Mouse (Mus musculus) liver, embryonic 14.5 days (tissue): ENCODE data around the gene Ugp2. TPM values are rescaled to one million over a fixed set of nuclear protein-coding genes. Genes with fewer than 3 reads are reported as not detected.

Experiments
- ATAC-seq: fragments of 200-750 bp; cut with Nextera tagmentation; 2 replicates; pipeline ENCODE4 v1.8.0; 2017; ENCODE audit warnings: moderate number of reproducible peaks, mild to moderate bottlenecking, moderate library complexity; ENCODE audit not compliant: insufficient read depth
- DNase-seq, 3 experiments: peaks; one replicate each; pipeline ENCODE4 v3.0.0-alpha.2; 2012 to 2013; ENCODE audit warnings: low read depth in 3 of 3, low spot score in 3 of 3
- H3K27ac ChIP-seq: fragments of 300-500 bp; sonication (generic); 2 replicates; pipeline ENCODE4 v1.5.1; 2014; ENCODE audit warnings: moderate library complexity, mild to moderate bottlenecking, control low read depth, inconsistent platforms
- H3K27me3 ChIP-seq: fragments of 300-500 bp; sonication (generic); 2 replicates; pipeline ENCODE4 v1.6.1; 2014; ENCODE audit warnings: mild to moderate bottlenecking, low read length, moderate library complexity; ENCODE audit not compliant: control insufficient read depth, insufficient read depth
- H3K36me3 ChIP-seq: fragments of 300-500 bp; sonication (generic); replicated peaks from 2 replicates; pipeline ENCODE4 v1.6.1; 2014; ENCODE audit warnings: low read depth; ENCODE audit not compliant: control insufficient read depth, insufficient read depth
- H3K4me1 ChIP-seq, 2 experiments: fragments of 200-500 bp in 1 of 2; fragments of 300-500 bp in 1 of 2; sonication (generic) in 1 of 2; replicated peaks; 2 replicates each; pipeline ENCODE4 v1.6.1; 2012 to 2014; ENCODE audit warnings: antibody characterized with exemption in 1 of 2, inconsistent platforms in 1 of 2, low read length in 1 of 2; ENCODE audit not compliant: control insufficient read depth in 2 of 2, insufficient read depth in 2 of 2
- H3K4me2 ChIP-seq: fragments of 300-500 bp; sonication (generic); 2 replicates; pipeline ENCODE4 v1.6.1; 2014; ENCODE audit warnings: low read depth, mild to moderate bottlenecking, control low read depth, moderate library complexity
- H3K4me3 ChIP-seq, 2 experiments: fragments of 200-500 bp in 1 of 2; fragments of 300-500 bp in 1 of 2; sonication (generic) in 1 of 2; 2 replicates each; pipeline ENCODE4 v1.5.1; 2012 to 2014; ENCODE audit warnings: low read depth in 2 of 2, low read length in 2 of 2, mild to moderate bottlenecking in 2 of 2, control low read depth in 1 of 2, inconsistent platforms in 1 of 2, moderate library complexity in 1 of 2; ENCODE audit not compliant: insufficient read depth in 1 of 2
- H3K9ac ChIP-seq: fragments of 300-500 bp; sonication (generic); replicated peaks from 2 replicates; pipeline ENCODE4 v1.6.1; 2014; ENCODE audit warnings: mild to moderate bottlenecking, control low read depth, moderate library complexity
- H3K9me3 ChIP-seq: fragments of 300-500 bp; sonication (generic); 2 replicates; pipeline ENCODE4 v1.6.1; 2016; ENCODE audit warnings: low read length, mixed read lengths; ENCODE audit not compliant: control insufficient read depth
- CTCF ChIP-seq: IDR thresholded peaks from 2 replicates; pipeline ENCODE4 v1.5.1; 2016; ENCODE audit warnings: antibody characterized with exemption, low read depth, control low read depth
- EP300 ChIP-seq: IDR thresholded peaks from 2 replicates; pipeline ENCODE4 v1.6.1; 2016; ENCODE audit warnings: antibody characterized with exemption, low read depth
- WGBS: fragments of 180-500 bp; shearing (Covaris S2); extraction: QIAGEN DNeasy Blood & Tissue Kit; methylation state at CpG from one replicate; pipeline ENCODE4 v1.1.7; 2014; ENCODE audit not compliant: insufficient replicate concordance; 5-methylcytosine and 5-hydroxymethylcytosine counted together
- polyA plus RNA-seq, 2 experiments: library from polyadenylated mRNA; depleted of rRNA in 1 of 2; stranded (reverse) in 1 of 2; unstranded in 1 of 2; fragments of >200 nt; fragmentation: Nextera tagmentation in 1 of 2; extraction: Ambion mirVana in 1 of 2; gene quantifications; 2 replicates each; pipeline versions ENCODE4 v1.2.1 to v1.2.3; 2012 to 2014

Ugp2 gene
- polyA plus RNA-seq, 2 experiments, result 12.3 to 31.6 TPM

DNA sequence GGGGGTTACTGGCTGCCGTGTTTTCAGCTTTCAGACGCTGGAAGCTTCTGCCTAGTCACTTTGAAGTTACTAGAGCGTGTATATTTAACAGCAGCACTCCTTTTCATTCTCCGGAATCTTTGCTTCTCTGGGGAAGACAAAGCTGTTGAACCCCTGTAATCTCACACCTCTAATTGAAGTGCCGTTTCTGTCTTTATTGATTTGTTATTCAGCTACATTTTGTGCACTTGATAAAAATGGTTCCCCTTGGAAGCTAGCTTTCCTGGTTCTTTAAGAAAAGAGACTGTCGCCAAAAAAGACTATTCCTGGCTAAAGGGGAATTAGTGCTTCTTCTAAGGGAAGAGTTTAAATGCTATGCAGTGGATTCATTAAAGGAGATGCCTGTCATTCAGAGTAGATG is 61.5 kb downstream of the Ugp2 start:
- no peak for ATAC-seq
- no peak overlapping the region for H3K4me2 ChIP-seq
- peaks cover 10% of the 10 kb centered on the region for H3K36me3 ChIP-seq
- H3K4me3 ChIP-seq, result no peak overlapping the region
- no peaks in the 10 kb centered on the region for H3K27me3 ChIP-seq
- 69% methylated on average over 6 of the region's 6 CpGs for WGBS
- DNase-seq, result no peak
- H3K9ac ChIP-seq, result no peak overlapping the region
- no peaks in the 10 kb centered on the region for H3K9me3 ChIP-seq
- H3K4me1 ChIP-seq, result peaks cover 2 to 8% of the 10 kb centered on the region in 2 experiments; a peak in 3 of 4 replicates
- H3K27ac ChIP-seq, result no peak overlapping the region
- TF ChIP-seq EP300 (no peak), CTCF (no peak)

- 71% methylated on average over 5 of the region's 5 CpGs for WGBS
- no peak for ATAC-seq
- no peak overlapping the region for H3K4me3 ChIP-seq
- peaks cover 10% of the 10 kb centered on the region for H3K36me3 ChIP-seq
- no peaks in the 10 kb centered on the region for H3K27me3 ChIP-seq
- no peaks in the 10 kb centered on the region for H3K9me3 ChIP-seq
- no peaks in the 10 kb centered on the region; a peak in 1 of 4 replicates for H3K4me1 ChIP-seq
- no peak overlapping the region for H3K27ac ChIP-seq
- TF ChIP-seq EP300 (no peak), CTCF (peak; percentile 66)
- H3K4me2 ChIP-seq, result no peak overlapping the region
- DNase-seq, result no peak
- H3K9ac ChIP-seq, result no peak overlapping the region
Observed at GRCm38 (mm10) chr11:21308119-21308518, 62.9 kb downstream of the Ugp2 start.

- H3K4me1 ChIP-seq, result no peaks in the 10 kb centered on the region; a peak in 1 of 4 replicates
- TF ChIP-seq CTCF, result no peak
- no peak for TF ChIP-seq EP300
- no peaks in the 10 kb centered on the region for H3K27me3 ChIP-seq
- no peak overlapping the region for H3K4me2 ChIP-seq
- no peak overlapping the region for H3K4me3 ChIP-seq
- no peak for DNase-seq
- no peak overlapping the region for H3K27ac ChIP-seq
- peaks cover 10% of the 10 kb centered on the region for H3K36me3 ChIP-seq
- 63% methylated on average over 5 of the region's 5 CpGs for WGBS
- no peak overlapping the region for H3K9ac ChIP-seq
- no peaks in the 10 kb centered on the region for H3K9me3 ChIP-seq
- ATAC-seq, result no peak
Observed at GRCm38 (mm10) chr11:21307078-21307668, 63.8 kb downstream of the Ugp2 start.

- TF ChIP-seq EP300 (no peak), CTCF (no peak)
- no peak overlapping the region for H3K4me2 ChIP-seq
- ATAC-seq, result no peak
- H3K4me3 ChIP-seq, result no peak overlapping the region
- no peak overlapping the region for H3K27ac ChIP-seq
- H3K9ac ChIP-seq, result no peak overlapping the region
- no peak for DNase-seq
- WGBS, result 71% methylated on average over 3 of the region's 3 CpGs
- H3K27me3 ChIP-seq, result no peaks in the 10 kb centered on the region
- no peaks in the 10 kb centered on the region; a peak in 1 of 4 replicates for H3K4me1 ChIP-seq
- H3K36me3 ChIP-seq, result peaks cover 12% of the 10 kb centered on the region
- no peaks in the 10 kb centered on the region for H3K9me3 ChIP-seq
Observed at GRCm38 (mm10) chr11:21303619-21304018, 67.4 kb downstream of the Ugp2 start.

- H3K9me3 ChIP-seq, result no peaks in the 10 kb centered on the region
- ATAC-seq (no peak), DNase-seq (no peak)
- TF ChIP-seq EP300 (no peak), CTCF (no peak)
- 0 out of 4 replicates have a peak, but pooled peaks cover 0 to 2% of the 10 kb centered on the region in 2 experiments for H3K4me1 ChIP-seq
- no peak overlapping the region for H3K4me2 ChIP-seq
- H3K27ac ChIP-seq, result no peak overlapping the region
- no peak overlapping the region for H3K9ac ChIP-seq
- no peaks in the 10 kb centered on the region for H3K27me3 ChIP-seq
- H3K4me3 ChIP-seq, result no peak overlapping the region
- WGBS, result 76% methylated on average over 5 of the region's 5 CpGs
- peaks cover 7% of the 10 kb centered on the region; the same call in 1 of the 2 replicates for H3K36me3 ChIP-seq
Observed at GRCm38 (mm10) chr11:21295486-21295885, 75.5 kb downstream of the Ugp2 start.
